Mouse (Mus musculus) heart, embryonic 16.5 days (tissue): ENCODE data around the gene Olfr433. TPM values are rescaled to one million over a fixed set of nuclear protein-coding genes. Genes with fewer than 3 reads are reported as not detected.
"Not testable (repeated sequence)": the region's sequence is repeated elsewhere in the genome, so short reads cannot be mapped to it uniquely, and the experiment has no call there.

Source experiments
- ATAC-seq: fragments of 200-750 bp; cut with Nextera tagmentation; replicated peaks from 2 replicates; pipeline ENCODE4 v1.8.0; 2017; ENCODE audit warnings: moderate number of reproducible peaks; ENCODE audit not compliant: insufficient read depth, low FRiP score; ENCODE audit errors: extremely low read depth
- H3K27ac ChIP-seq: fragments of 300-500 bp; sonication (generic); 2 replicates; pipeline ENCODE4 v1.5.1; 2014; ENCODE audit warnings: mild to moderate bottlenecking, low read length, control low read depth, moderate library complexity
- H3K27me3 ChIP-seq: fragments of 300-500 bp; sonication (generic); 2 replicates; pipeline ENCODE4 v1.6.1; 2014; ENCODE audit warnings: low read length, mixed read lengths; ENCODE audit not compliant: control insufficient read depth, insufficient read depth
- H3K36me3 ChIP-seq: fragments of 300-500 bp; sonication (generic); 2 replicates; pipeline ENCODE4 v1.6.1; 2014; ENCODE audit not compliant: control insufficient read depth, insufficient read depth
- H3K4me1 ChIP-seq: fragments of 300-500 bp; sonication (generic); 2 replicates; pipeline ENCODE4 v1.6.1; 2014; ENCODE audit warnings: low read length, mixed read lengths; ENCODE audit not compliant: control insufficient read depth, insufficient read depth
- H3K4me2 ChIP-seq: fragments of 300-500 bp; sonication (generic); 2 replicates; pipeline ENCODE4 v1.6.1; 2014; ENCODE audit warnings: low read depth, mild to moderate bottlenecking, control low read depth, low read length
- H3K4me3 ChIP-seq: fragments of 300-500 bp; sonication (generic); 2 replicates; pipeline ENCODE4 v1.5.1; 2014; ENCODE audit warnings: mild to moderate bottlenecking, control low read depth, low read length
- H3K9ac ChIP-seq: fragments of 300-500 bp; sonication (generic); 2 replicates; pipeline ENCODE4 v1.6.1; 2014; ENCODE audit warnings: low read length, control low read depth
- H3K9me3 ChIP-seq: fragments of 300-500 bp; sonication (generic); replicated peaks from 2 replicates; pipeline ENCODE4 v1.6.1; 2016; ENCODE audit warnings: low read length; ENCODE audit not compliant: control insufficient read depth
- WGBS: fragments of 180-500 bp; shearing (Covaris S2); extraction: QIAGEN DNeasy Blood & Tissue Kit; methylation state at CpG from one replicate; pipeline ENCODE4 v1.1.7; 2014; 5-methylcytosine and 5-hydroxymethylcytosine counted together
- polyA plus RNA-seq: library from polyadenylated mRNA; unstranded; fragments of >200 nt; fragmentation: Nextera tagmentation; extraction: Ambion mirVana; gene quantifications from 2 replicates; pipeline ENCODE4 v1.2.1, GENCODE M21; 2015

The Olfr433 gene
- polyA plus RNA-seq, 1 experiment from 2014 or later, result not detected

- not testable (repeated sequence) for H3K9ac ChIP-seq, H3K4me2 ChIP-seq, H3K9me3 ChIP-seq, H3K36me3 ChIP-seq, H3K27ac ChIP-seq, H3K27me3 ChIP-seq, H3K4me3 ChIP-seq, ATAC-seq, H3K4me1 ChIP-seq
- WGBS, result 70% methylated on average over 6 of the region's 6 CpGs
These were observed 7.7 kb downstream of the Olfr433 start for GRCm38 (mm10) chr1:174048227-174048626.

GRCm38 (mm10) chr1:174048893-174049292 lies 8.4 kb downstream of the Olfr433 start, which contains the start of gene Olfr432:
Gene Olfr432 (plus strand): TSS chr1:174049205.
- H3K4me1 ChIP-seq, result no peaks in the 10 kb centered on the region
- H3K27ac ChIP-seq, result no peak within 1 kb of the TSS
- 62% methylated on average over 2 of the region's 2 CpGs for WGBS
- no peaks in the 10 kb centered on the region for H3K27me3 ChIP-seq
- no peak within 1 kb of the TSS for H3K4me2 ChIP-seq
- H3K36me3 ChIP-seq, result no peaks in the 10 kb centered on the region
- H3K9ac ChIP-seq, result no peak within 1 kb of the TSS
- ATAC-seq, result no peak
- H3K9me3 ChIP-seq, result no peaks in the 10 kb centered on the region
- H3K4me3 ChIP-seq, result no peak within 1 kb of the TSS

GRCm38 (mm10) chr1:174049357-174049756 lies 8.9 kb downstream of the Olfr433 start:
- not testable (repeated sequence) for H3K4me3 ChIP-seq, H3K9me3 ChIP-seq, ATAC-seq, H3K27me3 ChIP-seq, H3K36me3 ChIP-seq, H3K27ac ChIP-seq, H3K4me1 ChIP-seq, H3K4me2 ChIP-seq, H3K9ac ChIP-seq
- WGBS, result 63% methylated on average over 4 of the region's 4 CpGs

DNA sequence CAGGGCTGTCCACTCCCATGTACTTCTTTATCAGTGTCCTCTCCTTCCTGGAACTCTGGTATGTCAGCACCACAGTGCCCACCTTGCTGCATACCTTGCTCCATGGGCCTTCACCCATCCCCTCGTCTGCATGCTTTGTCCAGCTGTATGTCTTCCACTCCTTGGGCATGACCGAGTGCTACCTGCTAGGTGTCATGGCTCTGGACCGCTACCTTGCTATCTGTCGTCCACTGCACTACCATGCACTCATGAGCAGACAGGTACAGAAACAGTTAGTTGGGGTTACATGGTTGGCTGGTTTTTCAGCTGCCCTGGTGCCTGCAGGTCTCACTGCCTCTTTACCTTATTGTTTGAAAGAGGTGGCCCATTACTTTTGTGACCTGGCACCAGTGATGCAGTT lies 10.0 kb downstream of the Olfr433 start:
- ATAC-seq, result no peak

DNA sequence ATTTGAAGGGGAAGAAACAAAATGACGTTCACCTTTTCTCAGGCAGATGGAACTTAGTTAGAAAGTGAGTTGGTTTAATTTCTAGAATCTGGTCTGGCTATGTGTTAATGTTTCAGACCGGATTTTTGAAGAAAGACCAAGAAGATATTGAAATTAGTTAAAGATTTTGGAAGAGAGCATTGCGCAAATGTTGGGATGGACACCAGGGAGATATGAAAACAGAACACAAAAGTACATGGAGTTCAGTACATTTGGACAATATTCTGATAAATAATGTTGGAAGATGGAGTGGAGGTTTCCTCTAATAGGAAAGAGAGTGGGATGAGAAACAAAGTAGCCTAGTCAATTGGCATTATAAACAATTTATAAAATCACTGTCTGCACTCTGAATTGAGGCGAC lies 11.0 kb downstream of the Olfr433 start:
- no peaks in the 10 kb centered on the region for H3K4me1 ChIP-seq
- no peak for ATAC-seq
- no peak overlapping the region for H3K27ac ChIP-seq
- H3K4me2 ChIP-seq, result no peak overlapping the region
- WGBS, result 79% methylated on average over 4 of the region's 4 CpGs
- no peaks in the 10 kb centered on the region for H3K27me3 ChIP-seq
- no peaks in the 10 kb centered on the region for H3K9me3 ChIP-seq
- H3K36me3 ChIP-seq, result no peaks in the 10 kb centered on the region
- no peak overlapping the region for H3K9ac ChIP-seq
- H3K4me3 ChIP-seq, result no peak overlapping the region

More for the DNA sequence above, 10.0 kb downstream of the Olfr433 start:
- WGBS, result 82% methylated on average over 4 of the region's 4 CpGs
- H3K4me1 ChIP-seq, result no peaks in the 10 kb centered on the region
- H3K4me3 ChIP-seq, result no peak overlapping the region
- H3K4me2 ChIP-seq, result no peak overlapping the region
- H3K9ac ChIP-seq, result no peak overlapping the region
- H3K27ac ChIP-seq, result no peak overlapping the region
- no peaks in the 10 kb centered on the region for H3K27me3 ChIP-seq
- H3K36me3 ChIP-seq, result no peaks in the 10 kb centered on the region
- H3K9me3 ChIP-seq, result no peaks in the 10 kb centered on the region

- ATAC-seq, result no peak
- H3K36me3 ChIP-seq, result no peaks in the 10 kb centered on the region
- H3K27ac ChIP-seq, result no peak overlapping the region
- no peak overlapping the region for H3K4me3 ChIP-seq
- no peaks in the 10 kb centered on the region for H3K27me3 ChIP-seq
- WGBS, result 82% methylated on average over 5 of the region's 5 CpGs
- no peak overlapping the region for H3K9ac ChIP-seq
- no peaks in the 10 kb centered on the region for H3K9me3 ChIP-seq
- H3K4me1 ChIP-seq, result no peaks in the 10 kb centered on the region
- no peak overlapping the region for H3K4me2 ChIP-seq
These were observed 11.5 kb downstream of the Olfr433 start for GRCm38 (mm10) chr1:174051931-174052536.

DNA sequence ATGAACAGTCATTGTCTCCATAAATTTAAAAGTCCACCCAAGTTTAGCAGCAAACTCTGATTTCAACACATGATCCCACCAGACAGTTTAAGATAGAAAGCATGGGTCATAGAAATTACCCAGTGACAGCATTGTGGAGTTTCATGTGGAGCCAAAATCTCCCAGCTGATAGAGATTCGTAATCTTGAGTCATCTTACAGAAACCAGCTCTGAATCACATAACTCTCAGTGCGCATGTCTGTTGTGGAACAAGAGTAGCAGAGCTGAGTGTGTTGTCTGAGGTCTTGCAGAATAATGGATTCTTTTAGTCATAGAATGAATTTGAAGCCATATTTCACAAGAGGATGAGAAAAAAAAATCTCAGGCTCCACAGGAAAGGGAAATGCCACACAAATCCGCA lies 12.5 kb downstream of the Olfr433 start:
- H3K4me2 ChIP-seq, result no peak overlapping the region
- no peaks in the 10 kb centered on the region for H3K27me3 ChIP-seq
- H3K4me1 ChIP-seq, result no peaks in the 10 kb centered on the region
- ATAC-seq, result no peak
- H3K36me3 ChIP-seq, result no peaks in the 10 kb centered on the region
- H3K9me3 ChIP-seq, result no peaks in the 10 kb centered on the region
- WGBS, result 71% methylated on average over 3 of the region's 3 CpGs
- H3K27ac ChIP-seq, result no peak overlapping the region
- H3K9ac ChIP-seq, result no peak overlapping the region
- no peak overlapping the region for H3K4me3 ChIP-seq

DNA sequence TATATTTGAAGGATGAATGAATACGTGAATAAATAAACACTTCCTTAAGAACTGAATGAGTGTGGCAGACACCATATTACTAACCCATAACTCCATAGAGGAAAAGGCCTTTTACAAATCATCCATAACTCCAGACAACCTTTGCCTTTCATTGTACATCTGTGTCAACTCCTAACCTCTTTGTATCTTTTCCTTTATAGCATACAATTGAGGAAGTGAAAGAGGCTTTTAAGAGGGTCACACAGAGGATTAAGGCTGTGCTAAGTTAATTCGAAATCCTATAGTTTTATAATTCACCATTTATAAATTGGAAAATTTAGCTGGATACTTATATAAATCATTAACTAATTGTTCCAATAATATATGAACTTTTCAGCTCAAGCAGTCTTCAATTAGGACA lies 14.7 kb downstream of the Olfr433 start:
- no peak overlapping the region for H3K9ac ChIP-seq
- no peaks in the 10 kb centered on the region for H3K27me3 ChIP-seq
- H3K9me3 ChIP-seq, result no peaks in the 10 kb centered on the region
- H3K36me3 ChIP-seq, result no peaks in the 10 kb centered on the region
- ATAC-seq, result no peak
- no peaks in the 10 kb centered on the region for H3K4me1 ChIP-seq
- no peak overlapping the region for H3K4me2 ChIP-seq
- H3K4me3 ChIP-seq, result no peak overlapping the region
- 76% methylated on average over 2 of the region's 2 CpGs for WGBS
- H3K27ac ChIP-seq, result no peak overlapping the region

DNA sequence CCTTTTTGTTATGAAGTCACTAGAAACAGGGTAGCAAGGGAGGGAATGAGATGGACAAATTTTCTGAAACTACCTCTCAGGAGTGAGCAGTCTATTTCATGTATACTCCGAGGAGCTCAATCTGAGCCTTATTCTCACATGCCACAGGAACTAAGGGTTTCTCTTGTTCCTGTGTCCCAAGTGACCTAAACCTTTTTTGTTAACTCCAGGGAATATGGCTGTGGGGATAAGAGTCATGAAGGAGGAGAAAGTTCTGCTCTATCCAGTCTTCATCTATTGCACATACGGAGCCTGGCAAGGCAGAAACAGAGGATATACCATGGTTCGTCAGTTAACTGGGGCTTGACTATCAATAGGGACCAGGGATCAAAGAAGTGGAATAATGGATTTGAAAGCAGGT lies 25.8 kb downstream of the Olfr433 start, which contains the start of gene Olfr430:
Gene Olfr430 (plus strand): TSS at position 301 of the 400 bp plus-strand sequence.
- Histone ChIP-seq H3K4me1 (no peaks in the 10 kb centered on the region), H3K4me3 (no peak within 1 kb of the TSS), H3K27ac (no peak within 1 kb of the TSS), H3K4me2 (no peak within 1 kb of the TSS), H3K9ac (no peak within 1 kb of the TSS), H3K27me3 (no peaks in the 10 kb centered on the region), H3K36me3 (no peaks in the 10 kb centered on the region), H3K9me3 (no peaks in the 10 kb centered on the region)
- WGBS, result 84% methylated on average over 3 of the region's 3 CpGs
- no peak for ATAC-seq
